ENCODE assay signal across 8 mouse cellular contexts in genomic region chr2:157434497-157434896, GRCm38 (mm10). TPM values are rescaled to one million over a fixed set of nuclear protein-coding genes. Genes with fewer than 3 reads are reported as not detected.
DNase-seq lines count a peak whose midpoint lies in the region; ATAC-seq and TF ChIP-seq lines count a peak whose summit lies in the region.

No protein-coding gene starts in this region.

- intact Hi-C loops in heart, postnatal 36 days (cut with DNase I) = no loop called here

- peak overlapping the region; percentile 25; the same call in 1 of the 2 replicates for H3K9ac ChIP-seq in heart, embryonic 12.5 days
- peak overlapping the region; percentile 24; the same call in 1 of the 2 replicates for H3K9ac ChIP-seq in hindbrain, postnatal 0 days (replicated peaks; ENCODE audit: low read length)

- ATAC-seq in heart, embryonic 12.5 days (ENCODE audit: insufficient number of reproducible peaks, low FRiP score) = peak; percentile 54
- peak; percentile 74 for ATAC-seq in hindbrain, postnatal 0 days
- no peak for ATAC-seq in monocyte, adult 5-6 weeks (replicated peaks; ENCODE audit: insufficient number of reproducible peaks, low FRiP score, low TSS enrichment, poor library complexity, severe bottlenecking)

- no peaks in the 10 kb centered on the region for H3K27me3 ChIP-seq in heart, embryonic 12.5 days (replicated peaks)
- H3K27me3 ChIP-seq in hindbrain, postnatal 0 days (ENCODE audit: insufficient read depth, low read length) = no peaks in the 10 kb centered on the region
- H3K27me3 ChIP-seq in limb, embryonic 10.5 days (ENCODE audit: low read depth, poor library complexity, severe bottlenecking) = no peaks in the 10 kb centered on the region

- H3K27ac ChIP-seq in heart, embryonic 12.5 days (ENCODE audit: poor library complexity, severe bottlenecking) = peak overlapping the region; percentile 46; the same call in 1 of the 2 replicates
- H3K27ac ChIP-seq in cortical plate, adult 2 months (ENCODE audit: insufficient read depth, low read length) = peak overlapping the region; percentile 77; the same call in 1 of the 2 replicates
- peak overlapping the region; percentile 64; the same call in 1 of the 2 replicates for H3K27ac ChIP-seq in hindbrain, postnatal 0 days
- peak overlapping the region; percentile 78 for H3K27ac ChIP-seq in limb, embryonic 10.5 days

- no peak overlapping the region for H3K4me3 ChIP-seq in heart, embryonic 12.5 days
- no peak overlapping the region for H3K4me3 ChIP-seq in cortical plate, adult 2 months (ENCODE audit: insufficient read depth, low read length)
- no peak overlapping the region for H3K4me3 ChIP-seq in hindbrain, postnatal 0 days (ENCODE audit: low read length)
- H3K4me3 ChIP-seq in limb, embryonic 10.5 days = peak overlapping the region; percentile 3; the same call in 1 of the 2 replicates

- peak overlapping the region; percentile 17; the same call in 1 of the 2 replicates for H3K4me2 ChIP-seq in heart, embryonic 12.5 days
- H3K4me2 ChIP-seq in hindbrain, postnatal 0 days (ENCODE audit: low read depth, low read length) = no peak overlapping the region

- H3K4me1 ChIP-seq in heart, embryonic 12.5 days (replicated peaks) = peaks cover 62% of the 10 kb centered on the region
- H3K4me1 ChIP-seq in cortical plate, adult 2 months (ENCODE audit: control insufficient read depth, insufficient read depth, low read length) = peaks cover 40% of the 10 kb centered on the region
- H3K4me1 ChIP-seq in hindbrain, postnatal 0 days (ENCODE audit: insufficient read depth, low read length) = peaks cover 29% of the 10 kb centered on the region
- peaks cover 70% of the 10 kb centered on the region for H3K4me1 ChIP-seq in limb, embryonic 10.5 days

- no peak for TF ChIP-seq CTCF in cortical plate, adult 2 months (IDR thresholded peaks at IDR 0.05; ENCODE audit: extremely low read depth, insufficient read depth, low read length)
- no peak for TF ChIP-seq CTCF in hindbrain, postnatal 0 days (IDR thresholded peaks at IDR 0.05; ENCODE audit: low read depth)

- WGBS in heart, embryonic 12.5 days = 9% methylated on average over 6 of the region's 6 CpGs
- 11% methylated on average over 6 of the region's 6 CpGs for WGBS in hindbrain, postnatal 0 days
- WGBS in limb, embryonic 10.5 days = 18% methylated on average over 6 of the region's 6 CpGs

- TF ChIP-seq POLR2A in cortical plate, adult 2 months (IDR thresholded peaks at IDR 0.05; ENCODE audit: extremely low read depth, insufficient read depth, low read length) = no peak

- no peak for DNase-seq in heart, postnatal 36 days
- peak; percentile 75 for DNase-seq in hindbrain, postnatal 0 days (ENCODE audit: low spot score)
- peak; percentile 63 for DNase-seq in limb, embryonic 10.5 days (ENCODE audit: low spot score)
- peak; percentile 65 for DNase-seq in right cerebral cortex, postnatal 4 days
- DNase-seq in frontal cortex, postnatal 25 days (ENCODE audit: low spot score in 2 of 2) = no peak

- H3K36me3 ChIP-seq in heart, embryonic 12.5 days = peaks cover 22% of the 10 kb centered on the region; the same call in 1 of the 2 replicates
- H3K36me3 ChIP-seq in hindbrain, postnatal 0 days (ENCODE audit: insufficient read depth, low read length) = peaks cover 10% of the 10 kb centered on the region; the same call in 1 of the 2 replicates
- H3K36me3 ChIP-seq in limb, embryonic 10.5 days = peaks cover 87% of the 10 kb centered on the region

- H3K9me3 ChIP-seq in heart, embryonic 12.5 days (replicated peaks) = no peaks in the 10 kb centered on the region
- no peaks in the 10 kb centered on the region for H3K9me3 ChIP-seq in hindbrain, postnatal 0 days (ENCODE audit: low read length)
- no peaks in the 10 kb centered on the region for H3K9me3 ChIP-seq in limb, embryonic 10.5 days (replicated peaks)

RNA-seq across cellular contexts. Expression of gene Src, which starts 16.3 kb away (rescaled TPM):
- 10.9 and 13.4 TPM in 2 replicates for polyA plus RNA-seq in heart, embryonic 12.5 days (2016; fragmentation: Nextera tagmentation; extraction: Ambion mirVana)
- 1 to 10 TPM; 3.4 to 4.9 TPM for total RNA-seq in heart, postnatal 36 days (2021)
- 83.8 and 95.0 TPM in 2 replicates for polyA plus RNA-seq in cortical plate, adult 2 months (2012; rRNA removed)
- 133 and 134 TPM in 2 replicates for total RNA-seq in hindbrain, postnatal 0 days (2014; rRNA removed)
- 23.2 and 25.4 TPM in 2 replicates for polyA plus RNA-seq in hindbrain, postnatal 0 days (2015; fragmentation: Nextera tagmentation; extraction: Ambion mirVana)
- 21.7 and 26.2 TPM in 2 replicates for polyA plus RNA-seq in limb, embryonic 10.5 days (2016; fragmentation: Nextera tagmentation; extraction: Ambion mirVana)
- total RNA-seq in monocyte, adult 5-6 weeks (2017) = 0.29 to 0.39 TPM (median 0.32 TPM) in 3 replicates

Comparison
In these comparisons a context has a peak if more than half of its experiments do, and no peak if none do; other contexts are left out.
1. DNase-seq: peak in hindbrain, postnatal 0 days (single experiment), limb, embryonic 10.5 days (single experiment) and right cerebral cortex, postnatal 4 days (single experiment); none in heart, postnatal 36 days (0 of 2) and frontal cortex, postnatal 25 days (0 of 2).
2. Peak in every context shown above with its lines, with median percentiles within 50 percentile points of each other: H3K27ac ChIP-seq.